Mouse (Mus musculus): ENCODE results near the gene Aldh4a1.

DNA sequence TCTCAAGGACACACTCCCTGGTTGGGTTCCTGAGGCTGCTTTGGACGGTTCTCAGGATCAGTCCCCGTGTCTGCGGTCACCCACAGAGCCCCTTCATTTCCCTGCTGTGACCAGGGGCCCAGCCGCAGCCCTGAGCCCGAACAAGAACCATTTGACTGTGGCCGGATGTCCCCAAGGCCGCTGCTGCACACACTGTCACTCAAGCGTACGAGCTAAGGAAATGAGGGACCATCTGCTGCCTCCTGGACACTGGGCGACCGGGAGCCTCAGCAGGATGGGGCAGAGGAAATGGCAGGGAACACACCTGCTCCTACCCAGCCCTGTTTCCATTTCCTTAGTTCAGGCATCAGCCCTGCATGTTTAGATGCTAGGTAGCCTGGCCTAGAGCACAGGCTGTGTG is 28.2 kb downstream of the Aldh4a1 start:
- no peak for TF ChIP-seq POLR2A (IDR thresholded peaks at IDR 0.05; ENCODE audit: control insufficient read depth, low read depth, low read length)
- no peak for TF ChIP-seq CTCF (IDR thresholded peaks at IDR 0.05; ENCODE audit: control insufficient read depth, insufficient read depth, insufficient replicate concordance, low read depth, low read length)

Measured in testis, adult 2 months (tissue).